Mouse (Mus musculus): ENCODE results near the gene Nrarp. TPM values are rescaled to one million over a fixed set of nuclear protein-coding genes. Genes with fewer than 3 reads are reported as not detected.
A peak's percentile ranks its signal among the peaks of the same experiment; 100 is the strongest.

Nrarp gene
- total RNA-seq, 2 experiments from 2014 or later = 0.42 to 1.3 TPM

GRCm38 (mm10) chr2:25226864-25227263 is 46.3 kb downstream of the Nrarp start:
- ATAC-seq (replicated peaks; ENCODE audit: poor library complexity) = no peak

- ATAC-seq (replicated peaks; ENCODE audit: poor library complexity) = no peak
These were observed 46.8 kb downstream of the Nrarp start for GRCm38 (mm10) chr2:25227406-25227805.

GRCm38 (mm10) chr2:25228431-25228889 is 47.9 kb downstream of the Nrarp start:
- peak; percentile 50 for ATAC-seq (replicated peaks; ENCODE audit: poor library complexity)

GRCm38 (mm10) chr2:25228995-25229530 is 48.5 kb downstream of the Nrarp start:
- ATAC-seq (replicated peaks; ENCODE audit: poor library complexity) = no peak

- ATAC-seq (replicated peaks; ENCODE audit: poor library complexity) = no peak
These were observed 49.0 kb downstream of the Nrarp start for GRCm38 (mm10) chr2:25229582-25229981.

GRCm38 (mm10) chr2:25230581-25230980 is 50.0 kb downstream of the Nrarp start:
- ATAC-seq (replicated peaks; ENCODE audit: poor library complexity) = no peak

GRCm38 (mm10) chr2:25231038-25231437 is 50.5 kb downstream of the Nrarp start:
- no peak for ATAC-seq (replicated peaks; ENCODE audit: poor library complexity)

Other genes with a start within 250 kb of the Nrarp start
Only the 30 nearest of the 33 such genes appear.
- gene Zmynd19, start 231.0 kb upstream of the Nrarp start, total RNA-seq (2015) = 16.0 and 19.1 TPM in 2 replicates
- gene Zmynd19, start 231.0 kb upstream of the Nrarp start, total RNA-seq (2017) = 42.9 and 62.2 TPM in 2 replicates
- 20.8 TPM in 2 replicates for gene Dph7, start 218.4 kb upstream of the Nrarp start, total RNA-seq (2015)
- gene Dph7, start 218.4 kb upstream of the Nrarp start, total RNA-seq (2017) = 15.5 and 26.2 TPM in 2 replicates
- 70.4 and 82.4 TPM in 2 replicates for gene Mrpl41, start 205.7 kb upstream of the Nrarp start, total RNA-seq (2015)
- gene Mrpl41, start 205.7 kb upstream of the Nrarp start, total RNA-seq (2017) = 117 and 161 TPM in 2 replicates
- gene Pnpla7, start 204.7 kb upstream of the Nrarp start, total RNA-seq (2015) = 28.4 and 28.7 TPM in 2 replicates
- 29.6 and 30.4 TPM in 2 replicates for gene Pnpla7, start 204.7 kb upstream of the Nrarp start, total RNA-seq (2017)
- gene Nsmf, start 126.4 kb upstream of the Nrarp start, total RNA-seq (2015) = 4.0 and 7.8 TPM in 2 replicates
- gene Nsmf, start 126.4 kb upstream of the Nrarp start, total RNA-seq (2017) = 3.7 and 5.7 TPM in 2 replicates
- not detected in 2 replicates for gene Entpd8, start 100.5 kb upstream of the Nrarp start, total RNA-seq (2015)
- not detected in 2 replicates for gene Entpd8, start 100.5 kb upstream of the Nrarp start, total RNA-seq (2017)
- gene Noxa1, start 85.6 kb upstream of the Nrarp start, total RNA-seq (2015) = not detected in 2 replicates
- gene Noxa1, start 85.6 kb upstream of the Nrarp start, total RNA-seq (2017) = not detected in 2 replicates
- gene Tor4a, start 16.1 kb downstream of the Nrarp start, total RNA-seq (2015) = 11.4 and 12.5 TPM in 2 replicates
- 16.1 and 17.6 TPM in 2 replicates for gene Tor4a, start 16.1 kb downstream of the Nrarp start, total RNA-seq (2017)
- gene Nelfb, start 30.7 kb downstream of the Nrarp start, total RNA-seq (2015) = 23.7 and 28.9 TPM in 2 replicates
- 35.8 and 38.7 TPM in 2 replicates for gene Nelfb, start 30.7 kb downstream of the Nrarp start, total RNA-seq (2017)
- gene Stpg3, start 33.9 kb downstream of the Nrarp start, total RNA-seq (2015) = 0.30 TPM in 1 of 2 replicates, not detected in the other
- 0.54 TPM in 1 of 2 replicates, not detected in the other for gene Stpg3, start 33.9 kb downstream of the Nrarp start, total RNA-seq (2017)
- not detected in 2 replicates for gene Fam166a, start 38.0 kb downstream of the Nrarp start, total RNA-seq (2015)
- gene Fam166a, start 38.0 kb downstream of the Nrarp start, total RNA-seq (2017) = not detected in 2 replicates
- 435 and 440 TPM in 2 replicates for gene Tubb4b, start 43.9 kb downstream of the Nrarp start, total RNA-seq (2015)
- 571 and 580 TPM in 2 replicates for gene Tubb4b, start 43.9 kb downstream of the Nrarp start, total RNA-seq (2017)
- gene Slc34a3, start 53.6 kb downstream of the Nrarp start, total RNA-seq (2015) = not detected in 2 replicates
- gene Slc34a3, start 53.6 kb downstream of the Nrarp start, total RNA-seq (2017) = not detected in 2 replicates
- not detected in 2 replicates for gene Rnf224, start 56.0 kb downstream of the Nrarp start, total RNA-seq (2015)
- gene Rnf224, start 56.0 kb downstream of the Nrarp start, total RNA-seq (2017) = 0.25 TPM in 1 of 2 replicates, not detected in the other
- gene Rnf208, start 61.5 kb downstream of the Nrarp start, total RNA-seq (2015) = 0.69 TPM in 1 of 2 replicates, not detected in the other
- 0.29 TPM in 1 of 2 replicates, not detected in the other for gene Rnf208, start 61.5 kb downstream of the Nrarp start, total RNA-seq (2017)
- gene Cysrt1, start 61.7 kb downstream of the Nrarp start, total RNA-seq (2015) = not detected in 2 replicates
- not detected in 2 replicates for gene Cysrt1, start 61.7 kb downstream of the Nrarp start, total RNA-seq (2017)
- 3.9 and 5.0 TPM in 2 replicates for gene AL732309.1, start 66.1 kb downstream of the Nrarp start, total RNA-seq (2015)
- gene AL732309.1, start 66.1 kb downstream of the Nrarp start, total RNA-seq (2017) = 3.2 and 3.8 TPM in 2 replicates
- gene Tmem203, start 74.7 kb downstream of the Nrarp start, total RNA-seq (2015) = 11.4 and 12.8 TPM in 2 replicates
- 9.6 and 9.8 TPM in 2 replicates for gene Tmem203, start 74.7 kb downstream of the Nrarp start, total RNA-seq (2017)
- 7.9 and 13.3 TPM in 2 replicates for gene Tprn, start 81.9 kb downstream of the Nrarp start, total RNA-seq (2015)
- 7.6 and 9.2 TPM in 2 replicates for gene Tprn, start 81.9 kb downstream of the Nrarp start, total RNA-seq (2017)
- 136 and 148 TPM in 2 replicates for gene Ssna1, start 91.7 kb downstream of the Nrarp start, total RNA-seq (2015)
- gene Ssna1, start 91.7 kb downstream of the Nrarp start, total RNA-seq (2017) = 71.3 and 92.7 TPM in 2 replicates
- 28.3 and 34.4 TPM in 2 replicates for gene Anapc2, start 91.7 kb downstream of the Nrarp start, total RNA-seq (2015)
- 36.5 and 42.4 TPM in 2 replicates for gene Anapc2, start 91.7 kb downstream of the Nrarp start, total RNA-seq (2017)
- not detected in 2 replicates for gene Tmem210, start 107.4 kb downstream of the Nrarp start, total RNA-seq (2015)
- gene Tmem210, start 107.4 kb downstream of the Nrarp start, total RNA-seq (2017) = not detected in 2 replicates
- not detected in 2 replicates for gene Lrrc26, start 109.2 kb downstream of the Nrarp start, total RNA-seq (2015)
- not detected in 2 replicates for gene Lrrc26, start 109.2 kb downstream of the Nrarp start, total RNA-seq (2017)
- gene Grin1, start 138.4 kb downstream of the Nrarp start, total RNA-seq (2015) = not detected in 2 replicates
- gene Grin1, start 138.4 kb downstream of the Nrarp start, total RNA-seq (2017) = not detected in 2 replicates
- gene Man1b1, start 151.6 kb downstream of the Nrarp start, total RNA-seq (2015) = 19.1 and 23.4 TPM in 2 replicates
- 42.5 and 52.1 TPM in 2 replicates for gene Man1b1, start 151.6 kb downstream of the Nrarp start, total RNA-seq (2017)
- gene Dpp7, start 175.6 kb downstream of the Nrarp start, total RNA-seq (2015) = 15.8 and 16.3 TPM in 2 replicates
- gene Dpp7, start 175.6 kb downstream of the Nrarp start, total RNA-seq (2017) = 19.1 and 32.9 TPM in 2 replicates
- 42.2 and 60.4 TPM in 2 replicates for gene Uap1l1, start 184.9 kb downstream of the Nrarp start, total RNA-seq (2015)
- 13.6 and 14.5 TPM in 2 replicates for gene Uap1l1, start 184.9 kb downstream of the Nrarp start, total RNA-seq (2017)
- gene Sapcd2, start 191.6 kb downstream of the Nrarp start, total RNA-seq (2015) = 6.0 and 10.8 TPM in 2 replicates
- gene Sapcd2, start 191.6 kb downstream of the Nrarp start, total RNA-seq (2017) = 5.8 and 6.7 TPM in 2 replicates
- not detected in 2 replicates for gene Entpd2, start 215.1 kb downstream of the Nrarp start, total RNA-seq (2015)
- not detected in 2 replicates for gene Entpd2, start 215.1 kb downstream of the Nrarp start, total RNA-seq (2017)
- gene Npdc1, start 218.6 kb downstream of the Nrarp start, total RNA-seq (2015) = 1.5 TPM in 1 of 2 replicates, not detected in the other
- gene Npdc1, start 218.6 kb downstream of the Nrarp start, total RNA-seq (2017) = 0.27 TPM in 1 of 2 replicates, not detected in the other